Mouse (Mus musculus): ENCODE measurements at regions not wholly inside any gene's neighbourhood (a gene's known extent, or its start where the extent isn't known, plus 50 kb on each side); places are given as distances from the start of the nearest gene placed in this dataset.

DNA sequence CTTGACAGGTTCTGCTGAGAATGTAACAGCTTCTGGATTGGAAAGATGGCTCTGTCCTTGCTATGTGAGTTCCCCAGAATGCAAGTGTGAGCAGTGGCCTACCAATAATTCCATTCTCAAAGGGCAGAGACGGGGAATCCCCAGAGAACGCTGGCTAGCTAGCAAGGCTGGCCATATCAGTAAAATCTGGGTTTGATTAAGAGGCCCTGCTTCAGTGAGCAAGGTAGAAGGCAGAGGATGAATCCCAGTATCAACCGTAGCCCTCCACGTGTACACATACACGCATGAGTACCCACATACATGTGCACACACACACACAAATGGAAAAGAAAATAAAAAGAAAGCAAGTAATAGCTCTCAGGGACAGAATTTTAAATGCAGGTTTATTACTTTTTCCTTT, 55.3 kb downstream of the Tril start:
- no peak for DNase-seq

DNA sequence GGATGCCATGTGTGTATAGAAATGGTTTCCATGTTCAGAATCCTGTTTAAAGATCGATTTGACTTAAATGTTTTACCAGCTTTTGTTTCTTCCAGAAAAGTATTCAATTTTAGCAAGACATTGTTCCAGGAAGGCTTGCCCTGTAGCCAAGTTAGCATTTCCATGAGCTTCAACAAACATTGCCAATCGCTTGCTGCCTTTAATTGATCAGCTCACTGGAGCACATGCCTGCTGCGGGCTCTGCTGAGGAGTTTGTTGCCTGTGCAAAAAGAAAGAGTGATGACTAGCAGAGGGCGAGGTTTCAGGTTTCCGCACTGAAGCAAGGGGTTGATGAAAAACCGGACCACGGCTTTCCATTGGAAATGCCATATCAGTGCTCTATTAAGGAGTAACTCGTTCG, 58.0 kb downstream of the Tril start:
- DNase-seq = no peak

DNA sequence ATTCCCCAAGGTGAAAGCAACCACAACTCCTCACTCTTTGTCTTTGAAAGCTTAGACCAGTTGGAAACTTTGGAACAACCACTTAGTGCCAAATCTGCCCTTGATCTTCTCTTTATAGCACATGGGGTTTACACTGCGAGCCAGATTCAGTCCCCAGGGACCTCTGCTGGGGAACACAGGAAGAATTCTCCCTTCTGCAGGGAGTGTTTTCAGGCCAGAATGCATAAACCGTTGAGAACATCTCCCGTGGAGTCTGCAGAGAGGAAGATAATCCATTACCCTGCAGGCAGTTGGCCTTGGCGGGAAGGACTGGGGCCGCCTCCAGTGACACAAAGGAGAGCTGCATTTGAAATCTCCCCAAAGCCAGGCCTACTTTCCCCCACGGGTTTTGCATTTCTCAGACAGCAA, 60.0 kb downstream of the Tril start:
- peak; percentile 3 for DNase-seq

DNA sequence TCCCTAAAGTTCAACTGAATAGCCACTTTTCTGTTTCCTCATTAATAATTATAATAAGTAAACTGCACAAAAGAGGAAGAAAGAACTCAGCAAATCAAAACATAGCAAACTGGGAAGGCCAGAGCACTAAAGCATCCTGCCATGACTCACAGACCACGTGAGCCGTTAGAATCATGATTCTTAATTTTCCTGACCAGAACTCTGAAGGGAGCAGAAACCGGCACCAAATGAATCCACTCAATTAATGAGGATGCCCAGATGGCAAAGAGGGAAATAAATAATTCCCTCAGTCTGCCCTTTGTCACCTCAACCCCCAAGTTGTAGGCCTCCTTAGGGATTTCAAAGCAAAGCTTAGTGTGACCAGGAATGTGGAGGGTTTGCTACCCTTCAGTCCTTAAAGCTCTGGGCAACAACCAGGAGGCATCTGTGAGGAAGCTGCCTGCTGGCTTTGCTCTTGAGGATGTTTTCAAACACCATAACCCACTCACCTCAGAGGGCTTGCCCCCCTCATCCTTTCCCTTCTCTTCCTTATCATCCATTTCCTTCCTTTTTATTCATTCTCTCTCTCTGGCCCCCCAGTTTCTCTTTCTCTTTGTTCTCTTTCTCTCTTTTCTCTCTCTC, 60.8 kb downstream of the Tril start:
- no peak for DNase-seq

DNA sequence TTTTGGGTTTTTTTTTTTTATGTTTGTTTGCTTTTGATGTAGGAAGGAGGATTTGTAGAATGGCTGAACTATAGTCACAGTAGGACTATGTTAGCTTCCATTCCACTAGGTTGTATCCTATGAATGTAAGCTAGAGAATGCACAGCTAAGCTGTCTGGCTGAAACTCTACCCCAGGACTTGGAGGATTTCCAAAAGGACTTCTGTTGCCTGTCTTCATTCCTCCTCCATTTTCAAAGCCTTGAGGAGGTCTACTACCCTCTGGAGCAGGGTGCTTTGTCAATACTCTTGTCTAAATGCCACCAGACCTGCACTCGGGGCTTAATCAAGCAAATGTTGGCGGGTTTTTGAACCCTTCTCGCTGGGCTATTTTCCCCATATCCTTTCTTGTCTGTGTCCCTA, 66.3 kb downstream of the Tril start:
- no peak for DNase-seq

DNA sequence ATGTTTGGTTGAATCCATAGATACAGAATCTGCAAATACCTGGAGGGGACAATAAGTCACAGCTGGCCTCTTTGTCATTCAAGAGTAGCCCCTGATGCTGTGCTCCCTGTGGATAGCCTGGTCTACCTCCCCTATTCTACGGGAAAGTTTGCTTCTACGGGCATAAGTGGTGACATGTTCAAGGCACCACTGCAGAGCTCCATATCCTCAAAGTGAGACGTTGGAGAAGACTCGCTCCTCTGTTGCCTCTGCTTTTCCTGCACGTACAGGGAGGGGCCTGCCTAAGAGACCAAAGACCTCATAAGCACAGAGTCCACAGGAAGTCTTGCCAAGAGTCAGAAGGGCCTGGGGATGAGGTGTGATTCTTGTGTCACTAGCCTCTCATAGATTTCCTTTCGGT, 70.1 kb downstream of the Tril start:
- no peak for DNase-seq
